Mouse (Mus musculus): ENCODE measurements around the gene Rbm38. TPM values are rescaled to one million over a fixed set of nuclear protein-coding genes. Genes with fewer than 3 reads are reported as not detected.

The Rbm38 gene
- polyA plus RNA-seq, 1 experiment from 2014 or later: 11.9 TPM

GRCm38 (mm10) chr2:173046582-173047297 is 26.4 kb downstream of the Rbm38 start:
- Histone ChIP-seq H3K9ac (replicated peaks; ENCODE audit: low read depth, low read length) (no peak overlapping the region), H3K4me3 (ENCODE audit: low read depth, low read length) (no peak overlapping the region), H3K4me1 (ENCODE audit: control insufficient read depth, insufficient read depth, low read length) (no peaks in the 10 kb centered on the region), H3K4me2 (ENCODE audit: low read depth, low read length) (no peak overlapping the region), H3K27me3 (ENCODE audit: control insufficient read depth, insufficient read depth, low read length) (no peaks in the 10 kb centered on the region), H3K36me3 (ENCODE audit: control insufficient read depth, insufficient read depth, low read length) (no peaks in the 10 kb centered on the region), H3K27ac (ENCODE audit: low read depth, low read length) (no peak overlapping the region), H3K9me3 (ENCODE audit: control insufficient read depth, low read length) (no peaks in the 10 kb centered on the region)
- 75% methylated on average over 15 of the region's 15 CpGs for WGBS
- no peak for ATAC-seq (ENCODE audit: low read depth)

GRCm38 (mm10) chr2:173047471-173047870 is 27.2 kb downstream of the Rbm38 start:
- Histone ChIP-seq H3K9ac (replicated peaks; ENCODE audit: low read depth, low read length) (no peak overlapping the region), H3K27ac (ENCODE audit: low read depth, low read length) (no peak overlapping the region), H3K4me3 (ENCODE audit: low read depth, low read length) (no peak overlapping the region), H3K4me2 (ENCODE audit: low read depth, low read length) (no peak overlapping the region), H3K4me1 (ENCODE audit: control insufficient read depth, insufficient read depth, low read length) (no peaks in the 10 kb centered on the region), H3K36me3 (ENCODE audit: control insufficient read depth, insufficient read depth, low read length) (no peaks in the 10 kb centered on the region), H3K27me3 (ENCODE audit: control insufficient read depth, insufficient read depth, low read length) (no peaks in the 10 kb centered on the region), H3K9me3 (ENCODE audit: control insufficient read depth, low read length) (no peaks in the 10 kb centered on the region)
- no peak for ATAC-seq (ENCODE audit: low read depth)
- WGBS: 65% methylated on average over 5 of the region's 5 CpGs

- Histone ChIP-seq H3K27ac (ENCODE audit: low read depth, low read length) (no peak overlapping the region), H3K4me2 (ENCODE audit: low read depth, low read length) (no peak overlapping the region), H3K9me3 (ENCODE audit: control insufficient read depth, low read length) (no peaks in the 10 kb centered on the region), H3K9ac (replicated peaks; ENCODE audit: low read depth, low read length) (no peak overlapping the region), H3K36me3 (ENCODE audit: control insufficient read depth, insufficient read depth, low read length) (no peaks in the 10 kb centered on the region), H3K4me3 (ENCODE audit: low read depth, low read length) (no peak overlapping the region), H3K4me1 (ENCODE audit: control insufficient read depth, insufficient read depth, low read length) (no peaks in the 10 kb centered on the region), H3K27me3 (ENCODE audit: control insufficient read depth, insufficient read depth, low read length) (no peaks in the 10 kb centered on the region)
- ATAC-seq (ENCODE audit: low read depth): no peak
- 64% methylated on average over 17 of the region's 17 CpGs for WGBS
These were observed 27.9 kb downstream of the Rbm38 start for GRCm38 (mm10) chr2:173048041-173048745.

- Histone ChIP-seq H3K36me3 (ENCODE audit: control insufficient read depth, insufficient read depth, low read length) (no peaks in the 10 kb centered on the region), H3K27ac (ENCODE audit: low read depth, low read length) (no peak overlapping the region), H3K4me3 (ENCODE audit: low read depth, low read length) (no peak overlapping the region), H3K9me3 (ENCODE audit: control insufficient read depth, low read length) (no peaks in the 10 kb centered on the region), H3K4me1 (ENCODE audit: control insufficient read depth, insufficient read depth, low read length) (no peaks in the 10 kb centered on the region), H3K9ac (replicated peaks; ENCODE audit: low read depth, low read length) (no peak overlapping the region), H3K27me3 (ENCODE audit: control insufficient read depth, insufficient read depth, low read length) (no peaks in the 10 kb centered on the region), H3K4me2 (ENCODE audit: low read depth, low read length) (no peak overlapping the region)
- 84% methylated on average over 3 of the region's 3 CpGs for WGBS
- ATAC-seq (ENCODE audit: low read depth): no peak
These were observed 28.9 kb downstream of the Rbm38 start for GRCm38 (mm10) chr2:173049231-173049630.

- Histone ChIP-seq H3K4me3 (ENCODE audit: low read depth, low read length) (no peak overlapping the region), H3K4me2 (ENCODE audit: low read depth, low read length) (no peak overlapping the region), H3K27me3 (ENCODE audit: control insufficient read depth, insufficient read depth, low read length) (no peaks in the 10 kb centered on the region), H3K9me3 (ENCODE audit: control insufficient read depth, low read length) (no peaks in the 10 kb centered on the region), H3K27ac (ENCODE audit: low read depth, low read length) (no peak overlapping the region), H3K4me1 (ENCODE audit: control insufficient read depth, insufficient read depth, low read length) (no peaks in the 10 kb centered on the region), H3K9ac (replicated peaks; ENCODE audit: low read depth, low read length) (no peak overlapping the region), H3K36me3 (ENCODE audit: control insufficient read depth, insufficient read depth, low read length) (no peaks in the 10 kb centered on the region)
- ATAC-seq (ENCODE audit: low read depth): no peak
- WGBS: 54% methylated on average over 6 of the region's 6 CpGs
These were observed 29.5 kb downstream of the Rbm38 start for GRCm38 (mm10) chr2:173049817-173050216.

- Histone ChIP-seq H3K9ac (replicated peaks; ENCODE audit: low read depth, low read length) (no peak overlapping the region), H3K4me2 (ENCODE audit: low read depth, low read length) (no peak overlapping the region), H3K27me3 (ENCODE audit: control insufficient read depth, insufficient read depth, low read length) (no peaks in the 10 kb centered on the region), H3K27ac (ENCODE audit: low read depth, low read length) (no peak overlapping the region), H3K4me3 (ENCODE audit: low read depth, low read length) (no peak overlapping the region), H3K36me3 (ENCODE audit: control insufficient read depth, insufficient read depth, low read length) (no peaks in the 10 kb centered on the region), H3K4me1 (ENCODE audit: control insufficient read depth, insufficient read depth, low read length) (no peaks in the 10 kb centered on the region), H3K9me3 (ENCODE audit: control insufficient read depth, low read length) (no peaks in the 10 kb centered on the region)
- WGBS: 40% methylated on average over 8 of the region's 8 CpGs
- ATAC-seq (ENCODE audit: low read depth): no peak
These were observed 30.5 kb downstream of the Rbm38 start for GRCm38 (mm10) chr2:173050604-173051382.

- no peak overlapping the region for H3K9ac ChIP-seq (replicated peaks; ENCODE audit: low read depth, low read length)
- no peak overlapping the region for H3K27ac ChIP-seq (ENCODE audit: low read depth, low read length)
- no peaks in the 10 kb centered on the region for H3K36me3 ChIP-seq (ENCODE audit: control insufficient read depth, insufficient read depth, low read length)
- no peaks in the 10 kb centered on the region for H3K4me1 ChIP-seq (ENCODE audit: control insufficient read depth, insufficient read depth, low read length)
- no peak overlapping the region for H3K4me3 ChIP-seq (ENCODE audit: low read depth, low read length)
- no peak overlapping the region for H3K4me2 ChIP-seq (ENCODE audit: low read depth, low read length)
- no peaks in the 10 kb centered on the region for H3K9me3 ChIP-seq (ENCODE audit: control insufficient read depth, low read length)
- H3K27me3 ChIP-seq (ENCODE audit: control insufficient read depth, insufficient read depth, low read length): no peaks in the 10 kb centered on the region
- WGBS: 94% methylated on average over 8 of the region's 8 CpGs
- no peak for ATAC-seq (ENCODE audit: low read depth)
These were observed 32.6 kb downstream of the Rbm38 start for GRCm38 (mm10) chr2:173052881-173053280.

GRCm38 (mm10) chr2:173053846-173054245 is 33.5 kb downstream of the Rbm38 start:
- Histone ChIP-seq H3K9me3 (ENCODE audit: control insufficient read depth, low read length) (no peaks in the 10 kb centered on the region), H3K4me3 (ENCODE audit: low read depth, low read length) (no peak overlapping the region), H3K4me2 (ENCODE audit: low read depth, low read length) (no peak overlapping the region), H3K9ac (replicated peaks; ENCODE audit: low read depth, low read length) (no peak overlapping the region), H3K27ac (ENCODE audit: low read depth, low read length) (no peak overlapping the region), H3K36me3 (ENCODE audit: control insufficient read depth, insufficient read depth, low read length) (no peaks in the 10 kb centered on the region), H3K27me3 (ENCODE audit: control insufficient read depth, insufficient read depth, low read length) (no peaks in the 10 kb centered on the region), H3K4me1 (ENCODE audit: control insufficient read depth, insufficient read depth, low read length) (no peaks in the 10 kb centered on the region)
- no peak for ATAC-seq (ENCODE audit: low read depth)
- 84% methylated on average over 6 of the region's 6 CpGs for WGBS
